Mouse (Mus musculus) bone marrow, adult 2 months (tissue): Measurements from ENCODE around the gene Clec4a3.

Experiments
- CTCF ChIP-seq: fragments of 200-500 bp; IDR thresholded peaks from 2 replicates; pipeline ENCODE4 v1.5.1; 2011; ENCODE audit warnings: low read length, control low read depth; ENCODE audit not compliant: control insufficient read depth, insufficient read depth
- POLR2A ChIP-seq: fragments of 200-500 bp; IDR thresholded peaks from 2 replicates; pipeline ENCODE4 v1.6.1; 2011; ENCODE audit warnings: low read depth, mild to moderate bottlenecking, control low read depth, low read length, borderline replicate concordance; ENCODE audit not compliant: control insufficient read depth

DNA sequence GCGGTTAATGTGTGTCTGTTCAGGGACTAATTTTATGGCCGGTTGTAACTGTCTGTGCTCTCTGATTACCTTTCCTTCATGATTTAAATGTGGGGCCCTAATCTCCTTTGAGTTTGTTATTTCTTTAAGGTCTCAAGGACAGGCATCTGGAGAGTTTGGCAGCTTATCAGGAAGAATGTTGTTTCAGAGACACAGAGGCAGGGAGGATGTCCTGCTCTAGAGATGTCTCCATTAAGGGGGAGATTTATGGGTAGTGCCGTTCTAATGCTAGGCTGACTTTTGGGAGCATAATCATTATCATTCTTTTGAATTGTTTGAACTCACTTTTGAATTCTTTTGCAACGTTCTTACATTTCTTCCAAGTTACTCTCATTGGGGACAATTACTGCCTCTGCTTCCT is 32.4 kb upstream of the Clec4a3 start:
- TF ChIP-seq POLR2A (no peak), CTCF (no peak)
